29 mouse cellular contexts compared by ENCODE assay signal in genomic region chr6:85355753-85356152, GRCm38 (mm10). TPM values are rescaled to one million over a fixed set of nuclear protein-coding genes. Genes with fewer than 3 reads are reported as not detected.
DNase-seq lines count a peak whose midpoint lies in the region; ATAC-seq and TF ChIP-seq lines count a peak whose summit lies in the region.
"Had no signal": no experiment of that assay in that cellular context is flagged by ENCODE, and none has a peak within 500 bp of the region (broad histone marks: within the 10 kb centered on the region; RNA-seq: fewer than 3 reads in every experiment).

No protein-coding gene starts in this region.

- no peak for DNase-seq in heart, postnatal 25 days (ENCODE audit: low spot score)
- DNase-seq in heart, postnatal 0 days (ENCODE audit: low spot score) = no peak
- no peak for DNase-seq in heart, adult 8-10 months (ENCODE audit: low spot score)
- DNase-seq in Patski (ENCODE audit: low read depth, low spot score) = no peak
- DNase-seq in liver, postnatal 0 days = no peak
- DNase-seq in urinary bladder, postnatal 14 days (ENCODE audit: low spot score) = no peak
- DNase-seq: adrenal gland, adult 2 months; adrenal gland, postnatal 36 days; B cell, adult 2 months; cerebellum, adult 8-10 months; cerebellum, postnatal 25 days; gastrocnemius, postnatal 25 days; kidney, adult 2 months; kidney, postnatal 36 days had no signal

- 87% methylated on average over 2 of the region's 2 CpGs for WGBS in heart, embryonic 12.5 days
- 79% methylated on average over 2 of the region's 2 CpGs for whole genome bisulfite sequencing in heart, postnatal 0 days
- 87% methylated on average over 2 of the region's 2 CpGs for WGBS in liver, postnatal 0 days (ENCODE audit: insufficient replicate concordance)

- H3K4me3 ChIP-seq in heart, embryonic 12.5 days = no peak overlapping the region
- H3K4me3 ChIP-seq in heart, postnatal 0 days (ENCODE audit: low read depth, low read length) = no peak overlapping the region
- H3K4me3 ChIP-seq in myocyte = no peak overlapping the region
- H3K4me3 ChIP-seq in liver, postnatal 0 days (ENCODE audit: low read depth, low read length) = no peak overlapping the region
- H3K4me3 ChIP-seq: embryonic facial prominence, embryonic 10.5 days; embryonic facial prominence, embryonic 15.5 days; forebrain, embryonic 12.5 days; hindbrain, embryonic 10.5 days; intestine, embryonic 15.5 days; layer of hippocampus, adult 2 months; left cerebral cortex, adult 2 months; limb, embryonic 12.5 days; liver, embryonic 15.5 days; lung, embryonic 15.5 days had no signal

- ATAC-seq in heart, embryonic 12.5 days (ENCODE audit: insufficient number of reproducible peaks, low FRiP score) = no peak
- no peak for ATAC-seq in heart, postnatal 0 days (ENCODE audit: insufficient read depth, low read depth)
- peak; percentile 72 for ATAC-seq in Patski
- no peak for ATAC-seq in liver, postnatal 0 days
- ATAC-seq: hindbrain, embryonic 16.5 days; intestine, embryonic 15.5 days; midbrain, embryonic 16.5 days had no signal

- no peak for TF ChIP-seq EP300 in heart, postnatal 0 days (IDR thresholded peaks at IDR 0.05; ENCODE audit: low read depth)
- no peak for TF ChIP-seq EP300 in liver, postnatal 0 days (IDR thresholded peaks at IDR 0.05; ENCODE audit: low read depth)

- no peaks in the 10 kb centered on the region for H3K79me2 ChIP-seq in myocyte (ENCODE audit: control insufficient read depth, insufficient read depth)

- no peak overlapping the region for H3ac ChIP-seq in myocyte (ENCODE audit: control insufficient read depth, insufficient read length)

- POLR2A ChIA-PET in Patski (lab: Charles Lee) = interaction anchor here (0.7 kb wide), 1 partner anchor 1022 kb away, joined by 3 read pairs; no protein-coding TSS in a partner anchor

- H3K27me3 ChIP-seq in heart, embryonic 12.5 days (replicated peaks) = no peaks in the 10 kb centered on the region
- H3K27me3 ChIP-seq in heart, postnatal 0 days (ENCODE audit: control insufficient read depth, insufficient read depth, low read length) = no peaks in the 10 kb centered on the region
- no peaks in the 10 kb centered on the region for H3K27me3 ChIP-seq in Patski
- H3K27me3 ChIP-seq in myocyte (ENCODE audit: control insufficient read depth, insufficient read depth, insufficient read length) = no peaks in the 10 kb centered on the region
- H3K27me3 ChIP-seq in liver, postnatal 0 days (ENCODE audit: insufficient read depth, low read length) = no peaks in the 10 kb centered on the region
- H3K27me3 ChIP-seq: embryonic facial prominence, embryonic 15.5 days; forebrain, embryonic 12.5 days; intestine, embryonic 15.5 days; limb, embryonic 12.5 days; liver, embryonic 15.5 days; lung, embryonic 15.5 days had no signal

- peaks cover 43% of the 10 kb centered on the region for H3K4me1 ChIP-seq in heart, embryonic 12.5 days (replicated peaks)
- H3K4me1 ChIP-seq in heart, postnatal 0 days (ENCODE audit: control insufficient read depth, insufficient read depth) = peaks cover 37% of the 10 kb centered on the region
- no peaks in the 10 kb centered on the region for H3K4me1 ChIP-seq in liver, postnatal 0 days (ENCODE audit: insufficient read depth)
- H3K4me1 ChIP-seq: embryonic facial prominence, embryonic 10.5 days; embryonic facial prominence, embryonic 15.5 days; forebrain, embryonic 12.5 days; hindbrain, embryonic 10.5 days; intestine, embryonic 15.5 days; limb, embryonic 12.5 days; liver, embryonic 15.5 days; lung, embryonic 15.5 days had no signal

- H3K9me3 ChIP-seq in heart, embryonic 12.5 days (replicated peaks) = no peaks in the 10 kb centered on the region
- H3K9me3 ChIP-seq in heart, postnatal 0 days (replicated peaks; ENCODE audit: control insufficient read depth, low read length) = no peaks in the 10 kb centered on the region
- no peaks in the 10 kb centered on the region for H3K9me3 ChIP-seq in liver, postnatal 0 days (ENCODE audit: low read length)
- H3K9me3 ChIP-seq: embryonic facial prominence, embryonic 10.5 days; embryonic facial prominence, embryonic 15.5 days; forebrain, embryonic 12.5 days; hindbrain, embryonic 10.5 days; intestine, embryonic 15.5 days; limb, embryonic 12.5 days; liver, embryonic 15.5 days; lung, embryonic 15.5 days had no signal

- no peak overlapping the region for H3K4me2 ChIP-seq in heart, embryonic 12.5 days
- H3K4me2 ChIP-seq in heart, postnatal 0 days (ENCODE audit: low read depth, low read length) = no peak overlapping the region
- peak overlapping the region; percentile 46 for H3K4me2 ChIP-seq in myocyte (ENCODE audit: low read depth)
- H3K4me2 ChIP-seq in liver, postnatal 0 days (ENCODE audit: low read depth, low read length) = no peak overlapping the region
- H3K4me2 ChIP-seq: embryonic facial prominence, embryonic 15.5 days; forebrain, embryonic 12.5 days; intestine, embryonic 15.5 days; limb, embryonic 12.5 days; liver, embryonic 15.5 days; lung, embryonic 15.5 days; midbrain, embryonic 11.5 days had no signal

- CTCF ChIA-PET in Patski (lab: Charles Lee) = interaction anchor here (1.7 kb wide), 1 partner anchor 10 kb away, joined by 6 read pairs; no protein-coding TSS in a partner anchor

- H3K36me3 ChIP-seq in heart, embryonic 12.5 days = peaks cover 8% of the 10 kb centered on the region
- H3K36me3 ChIP-seq in heart, postnatal 0 days (replicated peaks; ENCODE audit: control insufficient read depth, insufficient read depth, low read length) = no peaks in the 10 kb centered on the region
- no peaks in the 10 kb centered on the region for H3K36me3 ChIP-seq in myocyte (ENCODE audit: control insufficient read depth, insufficient read depth)
- H3K36me3 ChIP-seq in liver, postnatal 0 days (replicated peaks; ENCODE audit: insufficient read depth, low read length) = no peaks in the 10 kb centered on the region
- H3K36me3 ChIP-seq: embryonic facial prominence, embryonic 10.5 days; embryonic facial prominence, embryonic 15.5 days; forebrain, embryonic 12.5 days; hindbrain, embryonic 10.5 days; intestine, embryonic 15.5 days; limb, embryonic 12.5 days; liver, embryonic 15.5 days; lung, embryonic 15.5 days had no signal

- TF ChIP-seq CTCF in heart, postnatal 0 days (IDR thresholded peaks at IDR 0.05; ENCODE audit: low read depth) = no peak
- no peak for TF ChIP-seq CTCF in Patski (IDR thresholded peaks at IDR 0.05)
- no peak for TF ChIP-seq CTCF in liver, postnatal 0 days (IDR thresholded peaks at IDR 0.05; ENCODE audit: low read depth)

- TF ChIP-seq POLR2A in myocyte (IDR thresholded peaks at IDR 0.05; ENCODE audit: insufficient read length, low read depth) = no peak

- H3K9ac ChIP-seq in heart, embryonic 12.5 days = no peak overlapping the region
- no peak overlapping the region for H3K9ac ChIP-seq in heart, postnatal 0 days (replicated peaks; ENCODE audit: low read depth, low read length)
- H3K9ac ChIP-seq in liver, postnatal 0 days (replicated peaks) = no peak overlapping the region
- H3K9ac ChIP-seq: embryonic facial prominence, embryonic 15.5 days; forebrain, embryonic 12.5 days; intestine, embryonic 15.5 days; limb, embryonic 12.5 days; liver, embryonic 15.5 days; lung, embryonic 15.5 days had no signal

- peak overlapping the region; percentile 86 for H3K27ac ChIP-seq in heart, embryonic 12.5 days (ENCODE audit: poor library complexity, severe bottlenecking)
- H3K27ac ChIP-seq in heart, postnatal 0 days (ENCODE audit: low read depth) = peak overlapping the region; percentile 90
- no peak overlapping the region for H3K27ac ChIP-seq in liver, postnatal 0 days (ENCODE audit: low read depth)
- H3K27ac ChIP-seq: embryonic facial prominence, embryonic 10.5 days; embryonic facial prominence, embryonic 15.5 days; forebrain, embryonic 12.5 days; hindbrain, embryonic 10.5 days; intestine, embryonic 15.5 days; layer of hippocampus, adult 2 months; left cerebral cortex, adult 2 months; limb, embryonic 12.5 days; liver, embryonic 15.5 days; lung, embryonic 15.5 days had no signal

- in situ Hi-C loops in Patski (cut with MboI; ENCODE audit: low pct_unique_long_range_greater_than_20kb) = no loop called here

- intact Hi-C loops in heart, postnatal 25 days (cut with DNase I) = no loop called here

TF ChIP-seq in myocyte, 11 proteins besides CTCF, POLR2A, EP300 and RAD21:
- TF ChIP-seq MYOD1 (IDR thresholded peaks at IDR 0.05; ENCODE audit: control insufficient read depth in 1 of 3, insufficient read length in 2 of 3, low read depth in 2 of 3) (no peak), MYOG (IDR thresholded peaks at IDR 0.05; ENCODE audit: control insufficient read depth in 1 of 3, insufficient read depth in 1 of 3, insufficient read length in 2 of 3, low read depth in 2 of 3) (no peak), POLR2AphosphoS2 (IDR thresholded peaks at IDR 0.05; ENCODE audit: insufficient read length, low read depth) (no peak), TCF12 (IDR thresholded peaks at IDR 0.05; ENCODE audit: insufficient read depth, poor library complexity, severe bottlenecking) (no peak), REST (IDR thresholded peaks at IDR 0.05; ENCODE audit: insufficient read depth, insufficient read length) (no peak), E2F4 (IDR thresholded peaks at IDR 0.05; ENCODE audit: insufficient read depth) (no peak), MAX (IDR thresholded peaks at IDR 0.05; ENCODE audit: low read depth) (no peak), CEBPB (IDR thresholded peaks at IDR 0.05; ENCODE audit: insufficient read depth, poor library complexity, severe bottlenecking) (no peak), SRF (IDR thresholded peaks at IDR 0.05; ENCODE audit: control insufficient read depth, insufficient read length, low read depth) (no peak), USF1 (IDR thresholded peaks at IDR 0.05; ENCODE audit: low read depth) (no peak), TCF3 (IDR thresholded peaks at IDR 0.05; ENCODE audit: insufficient read length, low read depth) (no peak)
TF ChIP-seq in myocyte: peak in this region for 0.

RNA-seq across cellular contexts. Expression of gene Rab11fip5, which starts 18.7 kb away (rescaled TPM):
- 42.0 and 42.6 TPM in 2 replicates for polyA plus RNA-seq in heart, embryonic 12.5 days (2016; fragmentation: Nextera tagmentation; extraction: Ambion mirVana)
- 10 to 100 TPM; 59.9 to 68.6 TPM for total RNA-seq in heart, postnatal 25 days (2021)
- 86.7 and 91.3 TPM in 2 replicates for total RNA-seq in heart, postnatal 0 days (2014; rRNA removed; ENCODE audit: low replicate concordance)
- polyA plus RNA-seq in heart, postnatal 0 days (2015; fragmentation: Nextera tagmentation; extraction: Ambion mirVana) = 35.3 and 38.2 TPM in 2 replicates
- total RNA-seq in heart, adult 8-10 months (2022) = 10 to 100 TPM; 62.7 to 80.9 (median 72.0) TPM
- 151 TPM for polyA plus RNA-seq in Patski (2021)
- 24.8 TPM for polyA plus RNA-seq in myocyte (2012; fragmentation: generic; extraction: Trizol)
- polyA plus RNA-seq in liver, postnatal 0 days (2015; fragmentation: Nextera tagmentation; extraction: Ambion mirVana) = 1.1 TPM in 2 replicates

RNA-seq across cellular contexts. Expression of gene Sfxn5, which starts 22.5 kb away (rescaled TPM):
- polyA plus RNA-seq in heart, embryonic 12.5 days (2016; fragmentation: Nextera tagmentation; extraction: Ambion mirVana) = 2.9 and 3.9 TPM in 2 replicates
- total RNA-seq in heart, postnatal 25 days (2021) = 1 to 10 TPM; 4.6 to 4.8 TPM
- 4.8 and 9.5 TPM in 2 replicates for total RNA-seq in heart, postnatal 0 days (2014; rRNA removed; ENCODE audit: low replicate concordance)
- polyA plus RNA-seq in heart, postnatal 0 days (2015; fragmentation: Nextera tagmentation; extraction: Ambion mirVana) = 2.2 and 2.7 TPM in 2 replicates
- total RNA-seq in heart, adult 8-10 months (2022) = 1 to 10 TPM; 3.2 to 6.4 (median 4.5) TPM
- 10.9 TPM for polyA plus RNA-seq in Patski (2021)
- 2.0 TPM for polyA plus RNA-seq in myocyte (2012; fragmentation: generic; extraction: Trizol)
- polyA plus RNA-seq in liver, postnatal 0 days (2015; fragmentation: Nextera tagmentation; extraction: Ambion mirVana) = 3.1 and 3.3 TPM in 2 replicates

Comparison
In these comparisons a context has a peak if more than half of its experiments do, and no peak if none do; other contexts are left out.
1. RNA of gene Rab11fip5, which starts 18.7 kb away (polyA plus RNA-seq): 151 TPM in Patski (single experiment), 42.0 to 42.6 TPM in heart, embryonic 12.5 days, 35.3 to 38.2 TPM in heart, postnatal 0 days and 24.8 TPM in myocyte (single experiment); 1.1 TPM in liver, postnatal 0 days; every median in the first group is over 10 times any median in the second.